Mouse (Mus musculus) liver, embryonic 14.5 days (tissue): Measurements from ENCODE around the gene Cox8a.

Experiments
- CTCF ChIP-seq: IDR thresholded peaks from 2 replicates; pipeline ENCODE4 v1.5.1; 2016; ENCODE audit warnings: antibody characterized with exemption, low read depth, control low read depth
- EP300 ChIP-seq: IDR thresholded peaks from 2 replicates; pipeline ENCODE4 v1.6.1; 2016; ENCODE audit warnings: antibody characterized with exemption, low read depth

GRCm38 (mm10) chr19:7222196-7222595, 4.8 kb upstream of the Cox8a start:
- TF ChIP-seq EP300 = no peak
- no peak for TF ChIP-seq CTCF
